Mouse (Mus musculus) thymus, adult 2 months (tissue): ENCODE measurements around the gene Nt5c2. TPM values are rescaled to one million over a fixed set of nuclear protein-coding genes. Genes with fewer than 3 reads are reported as not detected.
"Not testable (repeated sequence)": the region's sequence is repeated elsewhere in the genome, so short reads cannot be mapped to it uniquely, and the experiment has no call there.

ENCODE experiments used
- DNase-seq: peaks from one replicate; pipeline ENCODE4 v3.0.0; 2021
- H3K27ac ChIP-seq: fragments of 200-500 bp; 2 replicates; pipeline ENCODE4 v1.5.1; 2012; ENCODE audit warnings: low read length, control low read depth; ENCODE audit not compliant: control insufficient read depth, insufficient read depth
- H3K27me3 ChIP-seq: fragments of 200-500 bp; 2 replicates; pipeline ENCODE4 v1.6.1; 2012; ENCODE audit warnings: mild to moderate bottlenecking, low read length, moderate library complexity, mixed read lengths; ENCODE audit not compliant: control insufficient read depth, insufficient read depth
- H3K36me3 ChIP-seq: fragments of 200-500 bp; 2 replicates; pipeline ENCODE4 v1.6.1; 2012; ENCODE audit warnings: mild to moderate bottlenecking, low read length, moderate library complexity; ENCODE audit not compliant: control insufficient read depth, insufficient read depth
- H3K4me1 ChIP-seq: fragments of 200-500 bp; replicated peaks from 2 replicates; pipeline ENCODE4 v1.6.1; 2012; ENCODE audit warnings: low read length; ENCODE audit not compliant: control insufficient read depth, insufficient read depth
- H3K4me3 ChIP-seq: fragments of 200-500 bp; 2 replicates; pipeline ENCODE4 v1.5.1; 2012; ENCODE audit warnings: mild to moderate bottlenecking, low read length, control low read depth, moderate library complexity; ENCODE audit not compliant: control insufficient read depth, insufficient read depth
- CTCF ChIP-seq: fragments of 200-500 bp; IDR thresholded peaks from 2 replicates; pipeline ENCODE4 v1.5.1; 2012; ENCODE audit warnings: mild to moderate bottlenecking, control low read depth, low read length, moderate library complexity, borderline replicate concordance; ENCODE audit not compliant: control insufficient read depth, poor library complexity, insufficient read depth; ENCODE audit errors: extremely low read depth
- POLR2A ChIP-seq: fragments of 200-500 bp; IDR thresholded peaks from 2 replicates; pipeline ENCODE4 v1.6.1; 2012; ENCODE audit warnings: mild to moderate bottlenecking, low read length, control low read depth, moderate library complexity; ENCODE audit not compliant: control insufficient read depth, poor library complexity, insufficient read depth; ENCODE audit errors: extremely low read depth
- WGBS: fragments of 180-500 bp; shearing (Covaris S2); methylation state at CpG from one replicate; pipeline ENCODE4 v1.1.7; 2018; 5-methylcytosine and 5-hydroxymethylcytosine counted together
- polyA plus RNA-seq: library from polyadenylated mRNA; depleted of rRNA; stranded (reverse); fragments of >200 nt; gene quantifications from 2 replicates; pipeline ENCODE4 v1.2.3, GENCODE M21; 2012

Gene Nt5c2
- polyA plus RNA-seq, 1 experiment = 32.8 TPM

- TF ChIP-seq CTCF (no peak), POLR2A (no peak)
- Histone ChIP-seq H3K4me1 (no peaks in the 10 kb centered on the region), H3K27me3 (no peaks in the 10 kb centered on the region), H3K36me3 (no peaks in the 10 kb centered on the region), H3K4me3 (no peak overlapping the region), H3K27ac (no peak overlapping the region)
- DNase-seq = no peak
- WGBS = 53% methylated on average over 6 of the region's 6 CpGs
These were observed 11.0 kb downstream of the Nt5c2 start for GRCm38 (mm10) chr19:47003742-47004511.

- H3K4me3 ChIP-seq, H3K4me1 ChIP-seq, H3K27me3 ChIP-seq, H3K27ac ChIP-seq, DNase-seq, H3K36me3 ChIP-seq: not testable (repeated sequence)
- 89% methylated on average over 3 of the region's 3 CpGs for WGBS
These were observed 14.6 kb downstream of the Nt5c2 start for GRCm38 (mm10) chr19:47000357-47000756.

GRCm38 (mm10) chr19:46999753-47000152, 15.2 kb downstream of the Nt5c2 start:
- WGBS = 90% methylated on average over 6 of the region's 6 CpGs
- Histone ChIP-seq H3K27ac (no peak overlapping the region), H3K4me1 (no peaks in the 10 kb centered on the region), H3K4me3 (no peak overlapping the region), H3K27me3 (no peaks in the 10 kb centered on the region), H3K36me3 (no peaks in the 10 kb centered on the region)
- TF ChIP-seq POLR2A = no peak
- no peak for TF ChIP-seq CTCF
- DNase-seq = no peak

GRCm38 (mm10) chr19:46998953-46999352, 16.0 kb downstream of the Nt5c2 start:
- WGBS = 92% methylated on average over 4 of the region's 4 CpGs
- Histone ChIP-seq H3K27me3 (no peaks in the 10 kb centered on the region), H3K27ac (no peak overlapping the region), H3K4me1 (no peaks in the 10 kb centered on the region), H3K4me3 (no peak overlapping the region), H3K36me3 (no peaks in the 10 kb centered on the region)
- no peak for DNase-seq
- TF ChIP-seq CTCF = no peak

GRCm38 (mm10) chr19:46998168-46998870, 16.6 kb downstream of the Nt5c2 start:
- no peak for DNase-seq
- H3K4me3 ChIP-seq = no peak overlapping the region
- TF ChIP-seq POLR2A (no peak), CTCF (no peak)
- no peak overlapping the region for H3K27ac ChIP-seq
- H3K27me3 ChIP-seq = no peaks in the 10 kb centered on the region
- H3K4me1 ChIP-seq = no peaks in the 10 kb centered on the region
- no peaks in the 10 kb centered on the region for H3K36me3 ChIP-seq
- WGBS = 85% methylated on average over 8 of the region's 8 CpGs

- no peak for DNase-seq
- no peak for TF ChIP-seq CTCF
- TF ChIP-seq POLR2A = no peak
- Histone ChIP-seq H3K4me3 (no peak overlapping the region), H3K27ac (no peak overlapping the region), H3K4me1 (no peaks in the 10 kb centered on the region), H3K27me3 (no peaks in the 10 kb centered on the region), H3K36me3 (no peaks in the 10 kb centered on the region)
- WGBS = 89% methylated on average over 9 of the region's 9 CpGs
These were observed 18.9 kb downstream of the Nt5c2 start for GRCm38 (mm10) chr19:46996095-46996494.

GRCm38 (mm10) chr19:46992329-46992728, 22.6 kb downstream of the Nt5c2 start:
- 87% methylated on average over 4 of the region's 4 CpGs for WGBS
- not testable (repeated sequence) for DNase-seq, H3K27ac ChIP-seq, H3K4me3 ChIP-seq, H3K27me3 ChIP-seq, H3K36me3 ChIP-seq
- H3K4me1 ChIP-seq = peaks cover 24% of the 10 kb centered on the region
